Mouse (Mus musculus) activated CD4-positive, CD25-positive, alpha-beta regulatory T cell (primary cell): Measurements from ENCODE around the gene Lpcat2b. TPM values are rescaled to one million over a fixed set of nuclear protein-coding genes. Genes with fewer than 3 reads are reported as not detected.

Source experiments
- polyA plus RNA-seq, 2 experiments: library from polyadenylated mRNA; unstranded; fragments of 100-300 nt; shearing (Covaris generic); gene quantifications; one replicate each; pipeline ENCODE4 v1.2.1; 2017

Gene Lpcat2b
- not detected for polyA plus RNA-seq

GRCm38 (mm10) chr5:107431249-107431648 lies at the start of gene Lpcat2b:
TSS of gene Lpcat2b (plus strand) at chr5:107431549.

GRCm38 (mm10) chr5:107402436-107402835 lies 28.9 kb upstream of the Lpcat2b start, which contains the start of gene Ephx4:
TSS of gene Ephx4 (plus strand) at chr5:107402736.

GRCm38 (mm10) chr5:107437464-107438281 lies 6.3 kb downstream of the Lpcat2b start, which contains the start of gene Btbd8:
TSS of gene Btbd8 (plus strand) at chr5:107437997.

Other genes with a start within 250 kb of the Lpcat2b start
- gene Tgfbr3, start 141.9 kb upstream of the Lpcat2b start, polyA plus RNA-seq, result 10 to 100 TPM in 1 of 2 experiments, 1 to 10 TPM in 1; 7.2 to 23.4 TPM
- under 1 TPM; 0.43 to 0.87 TPM for gene Brdt, start 100.4 kb upstream of the Lpcat2b start, polyA plus RNA-seq
- 1 to 10 TPM in 1 of 2 experiments, under 1 TPM in 1; 0.85 to 2.2 TPM for gene Ephx4, start 28.8 kb upstream of the Lpcat2b start, polyA plus RNA-seq
- gene Btbd8, start 6.4 kb downstream of the Lpcat2b start, polyA plus RNA-seq, result 1 to 10 TPM; 3.9 to 5.9 TPM
- under 1 TPM; 0.39 TPM for gene Gm42669, start 76.1 kb downstream of the Lpcat2b start, polyA plus RNA-seq
- under 1 TPM; 0.13 to 0.37 TPM for gene 1700028K03Rik, start 103.2 kb downstream of the Lpcat2b start, polyA plus RNA-seq
- 10 to 100 TPM; 29.3 to 36.2 TPM for gene Rpap2, start 165.8 kb downstream of the Lpcat2b start, polyA plus RNA-seq
- gene Glmn, start 166.3 kb downstream of the Lpcat2b start, polyA plus RNA-seq, result 10 to 100 TPM; 18.4 to 19.6 TPM